Mouse (Mus musculus): ENCODE measurements at regions not wholly inside any gene's neighbourhood (a gene's known extent, or its start where the extent isn't known, plus 50 kb on each side); places are given as distances from the start of the nearest gene placed in this dataset.

- Histone ChIP-seq H3K4me2 (ENCODE audit: low read length) (no peak overlapping the region), H3K36me3 (ENCODE audit: control insufficient read depth, insufficient read depth, low read length) (no peaks in the 10 kb centered on the region), H3K4me1 (ENCODE audit: control insufficient read depth, insufficient read depth, low read length) (no peaks in the 10 kb centered on the region), H3K27me3 (ENCODE audit: control insufficient read depth, insufficient read depth, low read length) (no peaks in the 10 kb centered on the region), H3K9ac (replicated peaks; ENCODE audit: low read length) (no peak overlapping the region), H3K9me3 (ENCODE audit: control insufficient read depth, low read length) (no peaks in the 10 kb centered on the region; the same call in 1 of the 2 replicates), H3K4me3 (replicated peaks; ENCODE audit: low read depth, low read length) (no peak overlapping the region), H3K27ac (replicated peaks; ENCODE audit: low read depth, low read length) (no peak overlapping the region)
- peak; percentile 78 for DNase-seq
- no peak for ATAC-seq (ENCODE audit: low FRiP score, low TSS enrichment)
- 77% methylated on average over 9 of the region's 9 CpGs for WGBS
Observed at GRCm38 (mm10) chr2:103848923-103849700, 51.7 kb upstream of the Caprin1 start.

- ATAC-seq (ENCODE audit: low FRiP score, low TSS enrichment) (no peak), DNase-seq (no peak)
- Histone ChIP-seq H3K4me2 (ENCODE audit: low read length) (no peak overlapping the region), H3K9ac (replicated peaks; ENCODE audit: low read length) (no peak overlapping the region), H3K27ac (replicated peaks; ENCODE audit: low read depth, low read length) (no peak overlapping the region), H3K36me3 (ENCODE audit: control insufficient read depth, insufficient read depth, low read length) (no peaks in the 10 kb centered on the region), H3K4me1 (ENCODE audit: control insufficient read depth, insufficient read depth, low read length) (no peaks in the 10 kb centered on the region), H3K27me3 (ENCODE audit: control insufficient read depth, insufficient read depth, low read length) (no peaks in the 10 kb centered on the region), H3K4me3 (replicated peaks; ENCODE audit: low read depth, low read length) (no peak overlapping the region), H3K9me3 (ENCODE audit: control insufficient read depth, low read length) (no peaks in the 10 kb centered on the region; the same call in 1 of the 2 replicates)
- WGBS, result 88% methylated on average over 9 of the region's 9 CpGs
Observed at GRCm38 (mm10) chr2:103849766-103850530, 52.5 kb upstream of the Caprin1 start.

GRCm38 (mm10) chr2:103850531-103850816 is 53.0 kb upstream of the Caprin1 start:
- Histone ChIP-seq H3K4me1 (ENCODE audit: control insufficient read depth, insufficient read depth, low read length) (no peaks in the 10 kb centered on the region), H3K4me3 (replicated peaks; ENCODE audit: low read depth, low read length) (no peak overlapping the region), H3K27me3 (ENCODE audit: control insufficient read depth, insufficient read depth, low read length) (no peaks in the 10 kb centered on the region), H3K36me3 (ENCODE audit: control insufficient read depth, insufficient read depth, low read length) (no peaks in the 10 kb centered on the region), H3K4me2 (ENCODE audit: low read length) (no peak overlapping the region), H3K27ac (replicated peaks; ENCODE audit: low read depth, low read length) (no peak overlapping the region), H3K9me3 (ENCODE audit: control insufficient read depth, low read length) (no peaks in the 10 kb centered on the region; the same call in 1 of the 2 replicates), H3K9ac (replicated peaks; ENCODE audit: low read length) (no peak overlapping the region)
- DNase-seq, result no peak
- WGBS, result 91% methylated on average over 5 of the region's 5 CpGs
- no peak for ATAC-seq (ENCODE audit: low FRiP score, low TSS enrichment)

GRCm38 (mm10) chr2:103851171-103851570 is 53.7 kb upstream of the Caprin1 start:
- Histone ChIP-seq H3K4me3 (replicated peaks; ENCODE audit: low read depth, low read length) (no peak overlapping the region), H3K27me3 (ENCODE audit: control insufficient read depth, insufficient read depth, low read length) (no peaks in the 10 kb centered on the region), H3K9ac (replicated peaks; ENCODE audit: low read length) (no peak overlapping the region), H3K4me1 (ENCODE audit: control insufficient read depth, insufficient read depth, low read length) (no peaks in the 10 kb centered on the region), H3K9me3 (ENCODE audit: control insufficient read depth, low read length) (no peaks in the 10 kb centered on the region; the same call in 1 of the 2 replicates), H3K27ac (replicated peaks; ENCODE audit: low read depth, low read length) (no peak overlapping the region), H3K4me2 (ENCODE audit: low read length) (no peak overlapping the region), H3K36me3 (ENCODE audit: control insufficient read depth, insufficient read depth, low read length) (no peaks in the 10 kb centered on the region)
- DNase-seq (no peak), ATAC-seq (ENCODE audit: low FRiP score, low TSS enrichment) (no peak)
- 85% methylated on average over 3 of the region's 3 CpGs for WGBS

- no peaks in the 10 kb centered on the region for H3K27me3 ChIP-seq (ENCODE audit: control insufficient read depth, insufficient read depth, low read length)
- 89% methylated on average over 8 of the region's 8 CpGs for WGBS
- H3K9ac ChIP-seq (replicated peaks; ENCODE audit: low read length), result no peak overlapping the region
- H3K36me3 ChIP-seq (ENCODE audit: control insufficient read depth, insufficient read depth, low read length), result no peaks in the 10 kb centered on the region
- H3K4me2 ChIP-seq (ENCODE audit: low read length), result no peak overlapping the region
- no peak for DNase-seq
- no peak overlapping the region for H3K27ac ChIP-seq (replicated peaks; ENCODE audit: low read depth, low read length)
- no peaks in the 10 kb centered on the region for H3K4me1 ChIP-seq (ENCODE audit: control insufficient read depth, insufficient read depth, low read length)
- no peak for ATAC-seq (ENCODE audit: low FRiP score, low TSS enrichment)
- no peaks in the 10 kb centered on the region for H3K9me3 ChIP-seq (ENCODE audit: control insufficient read depth, low read length)
- H3K4me3 ChIP-seq (replicated peaks; ENCODE audit: low read depth, low read length), result no peak overlapping the region
Observed at GRCm38 (mm10) chr2:103861226-103861625, 63.8 kb upstream of the Caprin1 start.

- ATAC-seq (ENCODE audit: low FRiP score, low TSS enrichment), result no peak
- DNase-seq, result no peak
- no peak overlapping the region for H3K4me2 ChIP-seq (ENCODE audit: low read length)
- WGBS, result 84% methylated on average over 2 of the region's 2 CpGs
- no peak overlapping the region for H3K9ac ChIP-seq (replicated peaks; ENCODE audit: low read length)
- H3K4me1 ChIP-seq (ENCODE audit: control insufficient read depth, insufficient read depth, low read length), result no peaks in the 10 kb centered on the region
- no peaks in the 10 kb centered on the region for H3K9me3 ChIP-seq (ENCODE audit: control insufficient read depth, low read length)
- no peaks in the 10 kb centered on the region for H3K36me3 ChIP-seq (ENCODE audit: control insufficient read depth, insufficient read depth, low read length)
- no peaks in the 10 kb centered on the region for H3K27me3 ChIP-seq (ENCODE audit: control insufficient read depth, insufficient read depth, low read length)
- H3K4me3 ChIP-seq (replicated peaks; ENCODE audit: low read depth, low read length), result no peak overlapping the region
- H3K27ac ChIP-seq (replicated peaks; ENCODE audit: low read depth, low read length), result no peak overlapping the region
Observed at GRCm38 (mm10) chr2:103864254-103864653, 66.8 kb upstream of the Caprin1 start.

- 74% methylated on average over 4 of the region's 4 CpGs for WGBS
- Histone ChIP-seq H3K4me1 (ENCODE audit: control insufficient read depth, insufficient read depth, low read length) (no peaks in the 10 kb centered on the region), H3K4me3 (replicated peaks; ENCODE audit: low read depth, low read length) (no peak overlapping the region), H3K36me3 (ENCODE audit: control insufficient read depth, insufficient read depth, low read length) (no peaks in the 10 kb centered on the region), H3K9me3 (ENCODE audit: control insufficient read depth, low read length) (no peaks in the 10 kb centered on the region), H3K9ac (replicated peaks; ENCODE audit: low read length) (no peak overlapping the region), H3K4me2 (ENCODE audit: low read length) (no peak overlapping the region), H3K27me3 (ENCODE audit: control insufficient read depth, insufficient read depth, low read length) (no peaks in the 10 kb centered on the region), H3K27ac (replicated peaks; ENCODE audit: low read depth, low read length) (no peak overlapping the region)
- ATAC-seq (ENCODE audit: low FRiP score, low TSS enrichment) (no peak), DNase-seq (peak; percentile 61)
Observed at GRCm38 (mm10) chr2:103865319-103866171, 68.1 kb upstream of the Caprin1 start.

- no peak overlapping the region for H3K27ac ChIP-seq (replicated peaks; ENCODE audit: low read depth, low read length)
- 71% methylated on average over 14 of the region's 14 CpGs for WGBS
- no peaks in the 10 kb centered on the region for H3K36me3 ChIP-seq (ENCODE audit: control insufficient read depth, insufficient read depth, low read length)
- DNase-seq, result no peak
- H3K9me3 ChIP-seq (ENCODE audit: control insufficient read depth, low read length), result no peaks in the 10 kb centered on the region
- no peak overlapping the region for H3K4me2 ChIP-seq (ENCODE audit: low read length)
- no peaks in the 10 kb centered on the region for H3K4me1 ChIP-seq (ENCODE audit: control insufficient read depth, insufficient read depth, low read length)
- no peaks in the 10 kb centered on the region for H3K27me3 ChIP-seq (ENCODE audit: control insufficient read depth, insufficient read depth, low read length)
- no peak overlapping the region for H3K9ac ChIP-seq (replicated peaks; ENCODE audit: low read length)
- H3K4me3 ChIP-seq (replicated peaks; ENCODE audit: low read depth, low read length), result no peak overlapping the region
- ATAC-seq (ENCODE audit: low FRiP score, low TSS enrichment), result no peak
Observed at GRCm38 (mm10) chr2:103867241-103867957, 70.0 kb upstream of the Caprin1 start.
